Comparison of ENCODE assay signal across 8 mouse cellular contexts in genomic region chr3:119782022-119782945, GRCm38 (mm10). TPM values are rescaled to one million over a fixed set of nuclear protein-coding genes. Genes with fewer than 3 reads are reported as not detected.
DNase-seq lines count a peak whose midpoint lies in the region; ATAC-seq lines count a peak whose summit lies in the region.

No protein-coding gene starts in this region.

- H3K27me3 ChIP-seq in intestine, embryonic 15.5 days (replicated peaks): no peaks in the 10 kb centered on the region

- H3K36me3 ChIP-seq in intestine, embryonic 15.5 days: no peaks in the 10 kb centered on the region

- intact Hi-C loops in gastrocnemius, postnatal 36 days (cut with DNase I): no loop called here
- intact Hi-C loops in left cerebral cortex, postnatal 4 days (cut with DNase I): no loop called here

- WGBS in intestine, embryonic 15.5 days: under 1% methylated on average over 49 of the region's 63 CpGs

- peak; percentile 36 for ATAC-seq in intestine, embryonic 15.5 days

- peak overlapping the region; percentile 93 for H3K9ac ChIP-seq in intestine, embryonic 15.5 days

- H3K4me1 ChIP-seq in intestine, embryonic 15.5 days (replicated peaks): 0 out of 2 replicates have a peak, but pooled peaks cover 3% of the 10 kb centered on the region

- H3K4me3 ChIP-seq in intestine, embryonic 15.5 days (replicated peaks): peak overlapping the region; percentile 85

- peak overlapping the region; percentile 66 for H3K4me2 ChIP-seq in intestine, embryonic 15.5 days (replicated peaks)

- no peaks in the 10 kb centered on the region for H3K9me3 ChIP-seq in intestine, embryonic 15.5 days

- peak; percentile 71 for DNase-seq in 3T3-L1 (ENCODE audit: low read depth, low spot score)
- peak; percentile 70 for DNase-seq in adrenal gland, postnatal 10 days
- peak; percentile 82 for DNase-seq in embryo, embryonic 9.5 days (ENCODE audit: extremely low spot score)
- peak; percentile 14 to 52 for DNase-seq in gastrocnemius, postnatal 36 days
- peak; percentile 70 for DNase-seq in left cerebral cortex, postnatal 4 days
- DNase-seq in mesoderm, embryonic 11.5 days (ENCODE audit: low read depth, low spot score): peak; percentile 78
- peak; percentile 63 for DNase-seq in right cerebral cortex, postnatal 4 days

- H3K27ac ChIP-seq in intestine, embryonic 15.5 days: peak overlapping the region; percentile 96

RNA-seq across cellular contexts. Expression of gene Ptbp2, which starts 2.0 kb away (rescaled TPM):
- 10 to 100 TPM; 35.8 to 60.3 TPM for total RNA-seq in adrenal gland, postnatal 10 days (2021)
- 10 to 100 TPM; 13.6 to 21.1 TPM for total RNA-seq in gastrocnemius, postnatal 36 days (2021)
- 40.3 and 49.5 TPM in 2 replicates for polyA plus RNA-seq in intestine, embryonic 15.5 days (2015; fragmentation: Nextera tagmentation; extraction: Ambion mirVana)
- total RNA-seq in left cerebral cortex, postnatal 4 days (2021): 100 to 1,000 TPM; 259 to 287 TPM

Comparison
In these comparisons a context has a peak if more than half of its experiments do, and no peak if none do; other contexts are left out.
1. Peak in every context shown above with its lines: DNase-seq, ATAC-seq, H3K4me3 ChIP-seq and H3K27ac ChIP-seq.
2. RNA of gene Ptbp2, which starts 2.0 kb away (total RNA-seq): 259 to 287 TPM in left cerebral cortex, postnatal 4 days; 35.8 to 60.3 TPM in adrenal gland, postnatal 10 days and 13.6 to 21.1 TPM in gastrocnemius, postnatal 36 days; every median in the first group is over 4 times any median in the second.